Mouse (Mus musculus): ENCODE measurements around the gene Ubxn11.

GRCm38 (mm10) chr4:134165024-134165423, 62.7 kb downstream of the Ubxn11 start:
- TF ChIP-seq CTCF (IDR thresholded peaks at IDR 0.05; ENCODE audit: borderline replicate concordance, insufficient read depth, low read depth, low read length) (no peak), POLR2A (IDR thresholded peaks at IDR 0.05; ENCODE audit: borderline replicate concordance, insufficient read depth, low read length) (no peak)

All from cerebellum, adult 2 months (tissue).